Mouse (Mus musculus) liver, embryonic 15.5 days (tissue): ENCODE data around the gene Il10rb. TPM values are rescaled to one million over a fixed set of nuclear protein-coding genes. Genes with fewer than 3 reads are reported as not detected.

Source experiments
- ATAC-seq: fragments of 200-750 bp; cut with Nextera tagmentation; 2 replicates; pipeline ENCODE4 v1.8.0; 2017; ENCODE audit warnings: moderate number of reproducible peaks, mild to moderate bottlenecking, moderate library complexity; ENCODE audit not compliant: insufficient read depth
- H3K27ac ChIP-seq: fragments of 300-500 bp; sonication (generic); replicated peaks from 2 replicates; pipeline ENCODE4 v1.5.1; 2015; ENCODE audit warnings: mild to moderate bottlenecking, inconsistent platforms
- H3K27me3 ChIP-seq: fragments of 300-500 bp; sonication (generic); 2 replicates; pipeline ENCODE4 v1.6.1; 2015; ENCODE audit warnings: mild to moderate bottlenecking, inconsistent platforms
- H3K36me3 ChIP-seq: fragments of 300-500 bp; sonication (generic); replicated peaks from 2 replicates; pipeline ENCODE4 v1.6.1; 2015; ENCODE audit warnings: moderate library complexity, mild to moderate bottlenecking, inconsistent platforms
- H3K4me1 ChIP-seq: fragments of 300-500 bp; sonication (generic); replicated peaks from 2 replicates; pipeline ENCODE4 v1.6.1; 2015; ENCODE audit warnings: inconsistent platforms
- H3K4me2 ChIP-seq: fragments of 300-500 bp; sonication (generic); 2 replicates; pipeline ENCODE4 v1.6.1; 2015; ENCODE audit warnings: moderate library complexity, mild to moderate bottlenecking, inconsistent platforms
- H3K4me3 ChIP-seq: fragments of 300-500 bp; sonication (generic); replicated peaks from 2 replicates; pipeline ENCODE4 v1.5.1; 2015; ENCODE audit warnings: mild to moderate bottlenecking, inconsistent platforms
- H3K9ac ChIP-seq: fragments of 300-500 bp; sonication (generic); 2 replicates; pipeline ENCODE4 v1.6.1; 2015; ENCODE audit warnings: moderate library complexity, mild to moderate bottlenecking, inconsistent platforms
- H3K9me3 ChIP-seq: fragments of 300-500 bp; sonication (generic); replicated peaks from 2 replicates; pipeline ENCODE4 v1.6.1; 2016; ENCODE audit warnings: inconsistent platforms
- WGBS: fragments of 180-500 bp; shearing (Covaris S2); methylation state at CpG from one replicate; pipeline ENCODE4 v1.1.7; 2015; ENCODE audit warnings: mixed read lengths; ENCODE audit not compliant: insufficient replicate concordance; 5-methylcytosine and 5-hydroxymethylcytosine counted together
- polyA plus RNA-seq: library from polyadenylated mRNA; unstranded; fragments of >200 nt; fragmentation: Nextera tagmentation; extraction: Ambion mirVana; gene quantifications from 2 replicates; pipeline ENCODE4 v1.2.1, GENCODE M21; 2015

Il10rb gene
- polyA plus RNA-seq, 1 experiment from 2014 or later, result 29.9 TPM

- no peaks in the 10 kb centered on the region for H3K9me3 ChIP-seq
- peak overlapping the region; percentile 91 for H3K27ac ChIP-seq
- no peaks in the 10 kb centered on the region for H3K27me3 ChIP-seq
- H3K36me3 ChIP-seq, result peaks cover 20% of the 10 kb centered on the region
- H3K4me2 ChIP-seq, result peak overlapping the region; percentile 85
- WGBS, result 58% methylated on average over 4 of the region's 4 CpGs
- peak overlapping the region; percentile 76 for H3K9ac ChIP-seq
- peaks cover 74% of the 10 kb centered on the region for H3K4me1 ChIP-seq
- peak overlapping the region; percentile 85 for H3K4me3 ChIP-seq
- ATAC-seq, result no peak
Measured at GRCm38 (mm10) chr16:91463836-91464400, 58.0 kb downstream of the Il10rb start.

DNA sequence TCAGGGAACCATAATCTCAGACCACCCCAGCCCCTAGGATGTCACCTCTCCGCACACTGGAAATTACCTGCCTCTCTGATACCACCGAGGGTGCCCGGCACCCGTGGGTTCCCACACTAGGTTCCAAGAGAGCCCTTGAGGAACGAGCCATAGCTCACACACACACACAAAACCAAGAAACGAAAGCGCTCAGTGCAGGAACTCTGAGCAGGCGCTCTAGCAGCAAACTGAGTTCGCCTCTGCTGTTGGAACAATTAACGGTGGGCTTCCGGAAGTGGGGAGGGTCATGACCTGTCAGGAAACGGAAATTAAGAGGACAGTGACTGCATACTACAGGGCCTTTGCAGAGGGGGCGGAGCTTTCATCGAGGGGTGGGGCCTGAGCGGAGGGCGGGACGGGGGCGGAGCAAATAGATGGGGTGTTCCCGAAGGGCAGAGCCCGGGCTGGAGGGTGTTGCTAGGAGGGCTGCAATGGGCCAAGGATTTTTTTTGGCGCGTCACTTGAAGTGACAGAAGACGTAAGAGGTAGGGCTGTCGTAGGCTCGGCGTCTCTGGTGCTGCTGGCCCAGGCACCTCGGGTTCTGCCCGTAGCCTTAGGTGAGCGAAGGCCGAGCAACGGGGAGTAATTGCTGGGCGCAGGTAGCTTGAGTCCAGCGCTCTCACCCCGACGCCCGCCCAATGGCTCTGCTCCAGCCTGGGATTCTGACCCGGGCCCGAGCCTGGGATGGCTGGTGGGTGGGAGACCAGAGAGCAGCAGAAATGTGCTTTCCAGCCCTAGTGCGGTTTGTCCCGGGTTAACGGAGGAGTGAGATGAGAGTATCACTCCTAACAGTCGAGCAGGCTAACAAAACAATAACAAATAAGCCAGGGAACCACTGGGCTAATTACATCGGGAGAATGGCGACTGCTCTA is 58.9 kb downstream of the Il10rb start:
- peak; percentile 96 for ATAC-seq
- Histone ChIP-seq H3K4me2 (peak overlapping the region; percentile 85), H3K9me3 (no peaks in the 10 kb centered on the region), H3K27me3 (no peaks in the 10 kb centered on the region), H3K4me1 (peaks cover 66% of the 10 kb centered on the region), H3K4me3 (peak overlapping the region; percentile 85), H3K27ac (peak overlapping the region; percentile 95), H3K36me3 (peaks cover 29% of the 10 kb centered on the region), H3K9ac (peak overlapping the region; percentile 95)
- under 1% methylated on average over 44 of the region's 44 CpGs for WGBS

DNA sequence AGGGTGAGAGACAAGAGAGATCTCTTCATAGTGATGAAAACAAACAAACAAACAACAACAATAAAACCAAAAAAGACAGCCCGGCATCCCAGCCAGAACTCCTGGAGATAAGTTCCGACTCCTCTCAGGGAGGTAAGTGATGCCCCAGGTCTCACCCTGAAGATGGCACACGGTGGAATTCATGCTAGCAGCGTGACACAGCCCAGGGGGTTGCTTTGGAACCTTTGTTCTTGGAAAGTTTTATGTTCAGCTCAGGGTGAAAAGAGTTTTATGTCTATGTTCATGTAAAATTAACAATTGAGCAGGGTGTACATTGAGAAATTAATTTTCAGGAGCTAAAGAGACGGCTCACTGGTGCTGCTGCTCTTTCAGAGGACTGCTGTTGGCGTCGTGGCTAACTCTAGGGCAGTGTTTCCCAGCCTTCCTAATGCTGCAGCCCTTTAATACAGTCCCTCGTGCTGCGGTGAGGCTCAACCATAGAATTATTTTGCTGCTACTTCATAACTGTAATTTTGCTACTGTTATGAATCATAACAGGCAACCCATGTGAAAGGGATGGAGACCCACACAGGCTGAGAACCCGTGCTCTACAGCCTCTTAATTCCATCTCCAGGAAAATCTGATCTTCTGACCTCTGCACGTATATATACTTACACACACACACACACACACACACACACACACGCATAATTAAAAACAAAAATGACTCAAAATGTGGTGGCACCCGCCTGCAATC is 59.7 kb downstream of the Il10rb start:
- peak; percentile 34 for ATAC-seq
- Histone ChIP-seq H3K4me2 (peak overlapping the region; percentile 85), H3K9ac (peak overlapping the region; percentile 95), H3K36me3 (peaks cover 37% of the 10 kb centered on the region), H3K27ac (peak overlapping the region; percentile 95), H3K27me3 (no peaks in the 10 kb centered on the region), H3K4me1 (peaks cover 62% of the 10 kb centered on the region), H3K4me3 (peak overlapping the region; percentile 85), H3K9me3 (no peaks in the 10 kb centered on the region)
- WGBS, result 47% methylated on average over 13 of the region's 13 CpGs

DNA sequence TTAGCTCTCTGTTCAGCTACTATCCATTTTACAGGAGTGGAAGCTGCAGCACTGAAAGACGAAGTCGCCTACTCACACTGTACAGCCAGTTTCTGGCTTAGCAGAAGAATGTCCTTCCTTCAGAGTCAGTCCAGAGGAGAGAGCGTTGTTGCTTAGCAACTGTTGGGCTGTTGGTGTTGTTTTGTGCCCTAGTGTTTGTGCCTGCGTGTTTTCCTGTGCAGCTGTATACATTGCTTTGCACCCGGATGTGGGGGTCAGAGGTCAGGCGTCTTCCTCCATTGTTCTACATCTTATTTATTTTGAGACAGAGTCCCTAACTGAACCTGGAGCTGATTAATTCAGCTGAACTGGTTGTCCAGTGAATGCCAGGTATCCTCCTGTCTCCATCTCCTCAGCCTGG is 60.6 kb downstream of the Il10rb start:
- no peaks in the 10 kb centered on the region for H3K9me3 ChIP-seq
- ATAC-seq, result no peak
- H3K4me1 ChIP-seq, result peaks cover 63% of the 10 kb centered on the region
- WGBS, result 68% methylated on average over 6 of the region's 6 CpGs
- H3K9ac ChIP-seq, result peak overlapping the region; percentile 95
- H3K36me3 ChIP-seq, result peaks cover 44% of the 10 kb centered on the region
- H3K4me3 ChIP-seq, result peak overlapping the region; percentile 85
- peak overlapping the region; percentile 95 for H3K27ac ChIP-seq
- peak overlapping the region; percentile 85 for H3K4me2 ChIP-seq
- no peaks in the 10 kb centered on the region for H3K27me3 ChIP-seq

DNA sequence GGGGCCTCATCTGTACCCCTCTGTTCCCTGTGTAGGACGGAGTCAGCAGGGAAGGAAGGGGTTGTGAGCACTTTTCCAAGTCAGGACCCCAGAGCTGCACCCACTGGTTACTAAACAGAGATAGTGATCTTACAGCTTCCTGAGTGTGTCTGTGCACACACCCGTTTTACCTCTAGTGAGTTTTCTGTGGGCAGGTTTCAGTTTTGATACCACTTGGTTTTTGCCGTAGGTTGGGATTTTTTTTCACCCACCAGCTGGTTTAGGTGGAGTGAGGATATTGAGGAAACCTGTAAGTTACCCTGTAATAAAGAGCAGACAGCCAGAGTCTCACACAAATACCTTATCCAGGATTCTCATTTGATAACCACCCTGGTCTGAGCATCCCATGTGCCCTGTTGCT is 64.5 kb downstream of the Il10rb start:
- H3K4me1 ChIP-seq, result peaks cover 36% of the 10 kb centered on the region
- no peak overlapping the region for H3K27ac ChIP-seq
- H3K4me3 ChIP-seq, result no peak overlapping the region
- H3K9ac ChIP-seq, result no peak overlapping the region
- no peaks in the 10 kb centered on the region for H3K27me3 ChIP-seq
- ATAC-seq, result no peak
- no peaks in the 10 kb centered on the region for H3K9me3 ChIP-seq
- WGBS, result 41% methylated on average over 3 of the region's 3 CpGs
- H3K4me2 ChIP-seq, result no peak overlapping the region
- H3K36me3 ChIP-seq, result peaks cover 44% of the 10 kb centered on the region

GRCm38 (mm10) chr16:91471481-91471880 is 65.5 kb downstream of the Il10rb start:
- Histone ChIP-seq H3K4me2 (no peak overlapping the region), H3K36me3 (peaks cover 43% of the 10 kb centered on the region), H3K27me3 (no peaks in the 10 kb centered on the region), H3K27ac (no peak overlapping the region), H3K4me3 (no peak overlapping the region), H3K9ac (no peak overlapping the region), H3K9me3 (no peaks in the 10 kb centered on the region), H3K4me1 (peaks cover 39% of the 10 kb centered on the region)
- 0 out of 2 replicates have a peak, but pooled peaks have one; percentile 16 for ATAC-seq
- WGBS, result 41% methylated on average over 6 of the region's 6 CpGs

Other genes starting within 250 kb of the Il10rb start
- not detected in 2 replicates for gene Olig2, start 180.7 kb upstream of the Il10rb start, polyA plus RNA-seq
- 0.05 TPM in 2 replicates for gene Olig1, start 136.4 kb upstream of the Il10rb start, polyA plus RNA-seq
- 86.9 and 90.8 TPM in 2 replicates for gene Ifnar2, start 33.4 kb upstream of the Il10rb start, polyA plus RNA-seq
- 0.31 TPM in 1 of 2 replicates, not detected in the other for gene Gm21970, start 14.4 kb upstream of the Il10rb start, polyA plus RNA-seq
- 19.4 and 21.6 TPM in 2 replicates for gene Ifnar1, start 79.1 kb downstream of the Il10rb start, polyA plus RNA-seq
- 16.1 and 17.1 TPM in 2 replicates for gene Ifngr2, start 140.9 kb downstream of the Il10rb start, polyA plus RNA-seq
- gene Tmem50b, start 191.6 kb downstream of the Il10rb start, polyA plus RNA-seq, result 6.8 and 7.4 TPM in 2 replicates
- 1.7 and 2.1 TPM in 2 replicates for gene Dnajc28, start 212.9 kb downstream of the Il10rb start, polyA plus RNA-seq
- 57.4 and 65.8 TPM in 2 replicates for gene Gart, start 240.8 kb downstream of the Il10rb start, polyA plus RNA-seq
- gene Son, start 241.3 kb downstream of the Il10rb start, polyA plus RNA-seq, result 36.7 and 39.5 TPM in 2 replicates